8 mouse cellular contexts compared by ENCODE assay signal in genomic region chr1:41652646-41653427, GRCm38 (mm10).
A peak's percentile ranks its signal among the peaks of the same experiment; 100 is the strongest.
DNase-seq lines count a peak whose midpoint lies in the region; ATAC-seq and TF ChIP-seq lines count a peak whose summit lies in the region.

No protein-coding gene starts in this region.

- H3K27ac ChIP-seq in hindbrain, embryonic 10.5 days, result no peak overlapping the region
- H3K27ac ChIP-seq in hindbrain, embryonic 12.5 days, result no peak overlapping the region
- no peak overlapping the region for H3K27ac ChIP-seq in kidney, embryonic 15.5 days
- H3K27ac ChIP-seq in limb, embryonic 14.5 days (replicated peaks; ENCODE audit: low read depth, low read length), result no peak overlapping the region; the same call in 1 of the 2 replicates
- H3K27ac ChIP-seq in intestine, embryonic 15.5 days, result no peak overlapping the region

- no peak overlapping the region for H3K4me2 ChIP-seq in hindbrain, embryonic 12.5 days (replicated peaks)
- 0 out of 2 replicates have a peak overlapping the region, but pooled peaks have one; percentile 14 for H3K4me2 ChIP-seq in kidney, embryonic 15.5 days
- peak overlapping the region; percentile 20 for H3K4me2 ChIP-seq in limb, embryonic 14.5 days (replicated peaks; ENCODE audit: low read depth, low read length, severe bottlenecking)
- H3K4me2 ChIP-seq in intestine, embryonic 15.5 days (replicated peaks), result no peak overlapping the region

- H3K36me3 ChIP-seq in hindbrain, embryonic 10.5 days, result no peaks in the 10 kb centered on the region
- H3K36me3 ChIP-seq in hindbrain, embryonic 12.5 days, result no peaks in the 10 kb centered on the region
- H3K36me3 ChIP-seq in kidney, embryonic 15.5 days, result no peaks in the 10 kb centered on the region
- no peaks in the 10 kb centered on the region for H3K36me3 ChIP-seq in limb, embryonic 14.5 days (ENCODE audit: control insufficient read depth, insufficient read depth, low read length)
- no peaks in the 10 kb centered on the region for H3K36me3 ChIP-seq in intestine, embryonic 15.5 days

- no peak for ATAC-seq in hindbrain, embryonic 12.5 days (ENCODE audit: low FRiP score)
- ATAC-seq in kidney, embryonic 15.5 days (replicated peaks; ENCODE audit: low FRiP score), result no peak
- peak; percentile 50; the same call in 1 of the 2 replicates for ATAC-seq in limb, embryonic 14.5 days (ENCODE audit: low FRiP score, low read depth)
- ATAC-seq in intestine, embryonic 15.5 days, result no peak

- DNase-seq in hindbrain, embryonic 10.5 days (ENCODE audit: low spot score), result peak; percentile 32
- peak; percentile 65 for DNase-seq in embryo, embryonic 11 days
- DNase-seq in gastrocnemius, postnatal 25 days, result peak; percentile 10
- peak; percentile 74 for DNase-seq in limb, embryonic 14.5 days (ENCODE audit: low spot score)
- peak; percentile 33 for DNase-seq in ovary, adult 18-20 months (ENCODE audit: low spot score)

- H3K4me1 ChIP-seq in hindbrain, embryonic 10.5 days (replicated peaks), result peaks cover 12% of the 10 kb centered on the region
- H3K4me1 ChIP-seq in hindbrain, embryonic 12.5 days, result 0 out of 2 replicates have a peak, but pooled peaks cover 8% of the 10 kb centered on the region
- H3K4me1 ChIP-seq in kidney, embryonic 15.5 days, result peaks cover 2% of the 10 kb centered on the region; the same call in 1 of the 2 replicates
- peaks cover 10% of the 10 kb centered on the region for H3K4me1 ChIP-seq in limb, embryonic 14.5 days (ENCODE audit: control insufficient read depth, insufficient read depth, low read length)
- 0 out of 2 replicates have a peak, but pooled peaks cover 2% of the 10 kb centered on the region for H3K4me1 ChIP-seq in intestine, embryonic 15.5 days (replicated peaks)

- TF ChIP-seq POLR2A in limb, embryonic 14.5 days (IDR thresholded peaks at IDR 0.05; ENCODE audit: borderline replicate concordance, extremely low read depth, insufficient read depth, insufficient read length), result no peak

- no peak overlapping the region for H3K9ac ChIP-seq in hindbrain, embryonic 12.5 days
- no peak overlapping the region for H3K9ac ChIP-seq in kidney, embryonic 15.5 days
- no peak overlapping the region for H3K9ac ChIP-seq in limb, embryonic 14.5 days (ENCODE audit: low read depth, low read length, severe bottlenecking)
- no peak overlapping the region for H3K9ac ChIP-seq in intestine, embryonic 15.5 days

- WGBS in hindbrain, embryonic 10.5 days, result 77% methylated on average over 8 of the region's 8 CpGs
- 57% methylated on average over 8 of the region's 8 CpGs for WGBS in hindbrain, embryonic 12.5 days
- 51% methylated on average over 8 of the region's 8 CpGs for WGBS in kidney, embryonic 15.5 days
- WGBS in limb, embryonic 14.5 days, result 32% methylated on average over 8 of the region's 8 CpGs
- WGBS in intestine, embryonic 15.5 days, result 54% methylated on average over 8 of the region's 8 CpGs

- H3K9me3 ChIP-seq in hindbrain, embryonic 10.5 days, result no peaks in the 10 kb centered on the region
- no peaks in the 10 kb centered on the region for H3K9me3 ChIP-seq in hindbrain, embryonic 12.5 days (replicated peaks)
- no peaks in the 10 kb centered on the region for H3K9me3 ChIP-seq in kidney, embryonic 15.5 days (replicated peaks)
- H3K9me3 ChIP-seq in limb, embryonic 14.5 days (ENCODE audit: control insufficient read depth, low read length), result no peaks in the 10 kb centered on the region
- H3K9me3 ChIP-seq in intestine, embryonic 15.5 days, result no peaks in the 10 kb centered on the region

- H3K4me3 ChIP-seq in hindbrain, embryonic 10.5 days, result no peak overlapping the region
- H3K4me3 ChIP-seq in hindbrain, embryonic 12.5 days, result no peak overlapping the region
- no peak overlapping the region for H3K4me3 ChIP-seq in kidney, embryonic 15.5 days (replicated peaks)
- H3K4me3 ChIP-seq in limb, embryonic 14.5 days (replicated peaks; ENCODE audit: low read length), result no peak overlapping the region
- H3K4me3 ChIP-seq in intestine, embryonic 15.5 days (replicated peaks), result no peak overlapping the region

- H3K27me3 ChIP-seq in hindbrain, embryonic 10.5 days (ENCODE audit: insufficient read depth, poor library complexity, severe bottlenecking), result no peaks in the 10 kb centered on the region
- H3K27me3 ChIP-seq in hindbrain, embryonic 12.5 days, result no peaks in the 10 kb centered on the region
- 0 out of 2 replicates have a peak, but pooled peaks cover 2% of the 10 kb centered on the region for H3K27me3 ChIP-seq in kidney, embryonic 15.5 days
- no peaks in the 10 kb centered on the region for H3K27me3 ChIP-seq in limb, embryonic 14.5 days (ENCODE audit: control insufficient read depth, insufficient read depth, low read length)
- H3K27me3 ChIP-seq in intestine, embryonic 15.5 days (replicated peaks), result no peaks in the 10 kb centered on the region

Comparison
In these comparisons a context has a peak if more than half of its experiments do, and no peak if none do; other contexts are left out.
1. DNase-seq: peak in every context shown above with its lines; median percentile 74 in limb, embryonic 14.5 days; 65 in embryo, embryonic 11 days; 33 in ovary, adult 18-20 months; 32 in hindbrain, embryonic 10.5 days; 10 in gastrocnemius, postnatal 25 days.
2. H3K4me2 ChIP-seq: peak in kidney, embryonic 15.5 days (single experiment) and limb, embryonic 14.5 days (single experiment); none in hindbrain, embryonic 12.5 days (single experiment) and intestine, embryonic 15.5 days (single experiment).